Mouse (Mus musculus): ENCODE data around the gene Olfr1255. TPM values are rescaled to one million over a fixed set of nuclear protein-coding genes. Genes with fewer than 3 reads are reported as not detected.

Olfr1255 gene
- polyA plus RNA-seq (2017; shearing (Covaris generic)): not detected

GRCm38 (mm10) chr2:89811751-89812150, at the start of gene Olfr1255:
Gene Olfr1255 (plus strand): TSS chr2:89812051.

GRCm38 (mm10) chr2:89793519-89793918, 18.3 kb upstream of the Olfr1255 start, which contains the start of gene Olfr1254:
Gene Olfr1254 (minus strand): TSS chr2:89793619.

GRCm38 (mm10) chr2:89841455-89841854, 29.6 kb downstream of the Olfr1255 start, which contains the start of gene Olfr1256:
Gene Olfr1256 (minus strand): TSS chr2:89841555.

GRCm38 (mm10) chr2:89848105-89848504, 36.3 kb downstream of the Olfr1255 start, which contains the start of gene Olfr48:
Gene Olfr48 (minus strand): TSS chr2:89848205.

Other genes with a start within 250 kb of the Olfr1255 start
- gene Olfr1245, start 233.6 kb upstream of the Olfr1255 start, polyA plus RNA-seq (2017; shearing (Covaris generic)): not detected
- not detected for gene Olfr1246, start 218.9 kb upstream of the Olfr1255 start, polyA plus RNA-seq (2017; shearing (Covaris generic))
- not detected for gene Olfr1247, start 197.9 kb upstream of the Olfr1255 start, polyA plus RNA-seq (2017; shearing (Covaris generic))
- not detected for gene Olfr1248, start 193.8 kb upstream of the Olfr1255 start, polyA plus RNA-seq (2017; shearing (Covaris generic))
- gene Olfr1249, start 177.1 kb upstream of the Olfr1255 start, polyA plus RNA-seq (2017; shearing (Covaris generic)): not detected
- gene Olfr1250, start 150.6 kb upstream of the Olfr1255 start, polyA plus RNA-seq (2017; shearing (Covaris generic)): not detected
- not detected for gene Olfr1251, start 140.1 kb upstream of the Olfr1255 start, polyA plus RNA-seq (2017; shearing (Covaris generic))
- gene Olfr1252, start 87.0 kb upstream of the Olfr1255 start, polyA plus RNA-seq (2017; shearing (Covaris generic)): not detected
- not detected for gene Olfr1253, start 55.0 kb upstream of the Olfr1255 start, polyA plus RNA-seq (2017; shearing (Covaris generic))
- not detected for gene Olfr1254, start 18.4 kb upstream of the Olfr1255 start, polyA plus RNA-seq (2017; shearing (Covaris generic))
- gene Olfr1256, start 29.5 kb downstream of the Olfr1255 start, polyA plus RNA-seq (2017; shearing (Covaris generic)): not detected
- not detected for gene Olfr48, start 36.2 kb downstream of the Olfr1255 start, polyA plus RNA-seq (2017; shearing (Covaris generic))
- gene Olfr1257, start 66.4 kb downstream of the Olfr1255 start, polyA plus RNA-seq (2017; shearing (Covaris generic)): not detected
- 0.05 TPM for gene Olfr1258, start 115.3 kb downstream of the Olfr1255 start, polyA plus RNA-seq (2017; shearing (Covaris generic))
- gene Olfr1259, start 136.6 kb downstream of the Olfr1255 start, polyA plus RNA-seq (2017; shearing (Covaris generic)): not detected
- 0.09 TPM for gene Olfr1260, start 162.3 kb downstream of the Olfr1255 start, polyA plus RNA-seq (2017; shearing (Covaris generic))
- not detected for gene Olfr1261, start 179.2 kb downstream of the Olfr1255 start, polyA plus RNA-seq (2017; shearing (Covaris generic))
- gene Olfr1262, start 188.1 kb downstream of the Olfr1255 start, polyA plus RNA-seq (2017; shearing (Covaris generic)): not detected
- 0.30 TPM for gene Olfr1263, start 200.1 kb downstream of the Olfr1255 start, polyA plus RNA-seq (2017; shearing (Covaris generic))
- 0.11 TPM for gene Olfr1264, start 213.5 kb downstream of the Olfr1255 start, polyA plus RNA-seq (2017; shearing (Covaris generic))
- not detected for gene Olfr1265, start 223.3 kb downstream of the Olfr1255 start, polyA plus RNA-seq (2017; shearing (Covaris generic))